Mouse (Mus musculus) liver, embryonic 14.5 days (tissue): ENCODE results near the gene Arhgef33.

Experiments
- CTCF ChIP-seq: IDR thresholded peaks from 2 replicates; pipeline ENCODE4 v1.5.1; 2016; ENCODE audit warnings: antibody characterized with exemption, low read depth, control low read depth
- EP300 ChIP-seq: IDR thresholded peaks from 2 replicates; pipeline ENCODE4 v1.6.1; 2016; ENCODE audit warnings: antibody characterized with exemption, low read depth

- TF ChIP-seq CTCF: no peak
- no peak for TF ChIP-seq EP300
These were observed 17.7 kb upstream of the Arhgef33 start for GRCm38 (mm10) chr17:80289280-80290073.
